In the genomic region with DNA sequence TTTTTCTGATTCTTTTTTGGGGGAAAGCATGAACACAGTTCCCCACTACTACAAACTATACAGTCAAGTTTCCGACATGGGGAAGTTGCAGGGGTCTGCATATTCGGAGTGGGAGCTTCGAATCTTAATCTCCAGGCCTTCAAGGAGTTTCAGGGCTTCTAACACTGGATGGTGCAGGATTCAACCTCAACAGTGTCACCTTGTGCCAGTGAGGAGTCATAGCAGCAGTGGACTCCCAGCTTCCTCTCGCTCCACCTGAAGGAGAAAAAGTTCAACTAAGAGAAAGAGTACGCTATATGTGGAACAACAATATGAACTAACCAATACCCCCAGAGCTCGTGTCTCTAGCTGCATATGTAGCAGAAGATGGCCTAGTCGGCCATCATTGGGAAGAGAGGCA, we compare ENCODE assay signal across 10 mouse cellular contexts. TPM values are rescaled to one million over a fixed set of nuclear protein-coding genes. Genes with fewer than 3 reads are reported as not detected.
A peak's percentile ranks its signal among the peaks of the same experiment; 100 is the strongest.
DNase-seq lines count a peak whose midpoint lies in the region; ATAC-seq and TF ChIP-seq lines count a peak whose summit lies in the region.
"Had no signal": no experiment of that assay in that cellular context is flagged by ENCODE, and none has a peak within 500 bp of the region (broad histone marks: within the 10 kb centered on the region; RNA-seq: fewer than 3 reads in every experiment).

No protein-coding gene starts in this region.

- peak; percentile 61 for DNase-seq in kidney, adult 11 months
- DNase-seq in ES-E14 (ENCODE audit: low read depth, low spot score) = no peak
- DNase-seq in naive thymus-derived CD4-positive, alpha-beta T cell, adult 2 months (ENCODE audit: low read depth) = peak; percentile 76
- DNase-seq in left cerebral cortex, adult 8-10 months (ENCODE audit: low spot score in 2 of 2) = no peak
- no peak for DNase-seq in right cerebral cortex, postnatal 25 days
- no peak for DNase-seq in hindbrain, embryonic 10.5 days (ENCODE audit: low spot score)

- H3K9ac ChIP-seq in kidney, embryonic 14.5 days (ENCODE audit: low read depth, low read length) = no peak overlapping the region
- H3K9ac ChIP-seq in ES-E14 (ENCODE audit: insufficient read depth, low read depth, low read length, poor library complexity, severe bottlenecking) = no peak overlapping the region
- H3K9ac ChIP-seq: embryonic facial prominence, embryonic 12.5 days; limb, embryonic 13.5 days had no signal

- no peak for ATAC-seq in kidney, embryonic 14.5 days (ENCODE audit: low FRiP score, low TSS enrichment)
- peak; percentile 90 for ATAC-seq in erythroid progenitor cell, adult 5-6 weeks (replicated peaks; ENCODE audit: low FRiP score, poor library complexity, severe bottlenecking)

- no peak overlapping the region for H3K4me2 ChIP-seq in kidney, embryonic 14.5 days (replicated peaks; ENCODE audit: low read depth, low read length)
- H3K4me2 ChIP-seq: embryonic facial prominence, embryonic 12.5 days; limb, embryonic 13.5 days had no signal

- in situ Hi-C loops in ES-E14 (cut with MboI; ENCODE audit: low sequenced_read_pairs in 2 of 2, unreplicated experiment in 2 of 2) = no loop called here

- 35% methylated on average over 7 of the region's 7 CpGs for WGBS in kidney, embryonic 14.5 days
- WGBS in hindbrain, embryonic 10.5 days = 40% methylated on average over 7 of the region's 7 CpGs

- no peaks in the 10 kb centered on the region for H3K36me3 ChIP-seq in kidney, embryonic 14.5 days (ENCODE audit: control insufficient read depth, insufficient read depth, low read length)
- no peaks in the 10 kb centered on the region for H3K36me3 ChIP-seq in ES-E14 (ENCODE audit: control insufficient read depth, insufficient read depth, low read length, poor library complexity, severe bottlenecking)
- no peaks in the 10 kb centered on the region for H3K36me3 ChIP-seq in hindbrain, embryonic 10.5 days
- H3K36me3 ChIP-seq: embryonic facial prominence, embryonic 12.5 days; limb, embryonic 13.5 days had no signal

- H3K4me3 ChIP-seq in kidney, embryonic 14.5 days (ENCODE audit: low read length) = no peak overlapping the region
- H3K4me3 ChIP-seq in ES-E14 (ENCODE audit: insufficient read depth in 1 of 2, low read depth in 1 of 2, low read length in 2 of 2, poor library complexity in 1 of 2, severe bottlenecking in 1 of 2) = no peak overlapping the region
- no peak overlapping the region for H3K4me3 ChIP-seq in hindbrain, embryonic 10.5 days
- H3K4me3 ChIP-seq: embryonic facial prominence, embryonic 12.5 days; limb, embryonic 13.5 days had no signal

- no peaks in the 10 kb centered on the region for H3K27me3 ChIP-seq in kidney, embryonic 14.5 days (ENCODE audit: control insufficient read depth, insufficient read depth, low read length)
- peaks cover under 1% of the 10 kb centered on the region; the same call in 1 of the 2 replicates for H3K27me3 ChIP-seq in hindbrain, embryonic 10.5 days (ENCODE audit: insufficient read depth, poor library complexity, severe bottlenecking)
- H3K27me3 ChIP-seq: embryonic facial prominence, embryonic 12.5 days had no signal

- H3K9me3 ChIP-seq in kidney, embryonic 14.5 days (ENCODE audit: control insufficient read depth, low read length) = no peaks in the 10 kb centered on the region
- H3K9me3 ChIP-seq in ES-E14 (ENCODE audit: control insufficient read depth, insufficient read depth, low read depth, low read length) = no peaks in the 10 kb centered on the region
- H3K9me3 ChIP-seq in hindbrain, embryonic 10.5 days = no peaks in the 10 kb centered on the region
- H3K9me3 ChIP-seq: embryonic facial prominence, embryonic 12.5 days; limb, embryonic 13.5 days had no signal

- H3K4me1 ChIP-seq in kidney, embryonic 14.5 days (ENCODE audit: control insufficient read depth, insufficient read depth, low read length) = no peaks in the 10 kb centered on the region
- H3K4me1 ChIP-seq in ES-E14 (ENCODE audit: control insufficient read depth in 2 of 2, insufficient read depth in 2 of 2, low read length in 2 of 2, poor library complexity in 1 of 2) = peaks cover 3 to 14% of the 10 kb centered on the region in 2 experiments; a peak in 3 of 4 replicates
- H3K4me1 ChIP-seq in hindbrain, embryonic 10.5 days (replicated peaks) = 0 out of 2 replicates have a peak, but pooled peaks cover 3% of the 10 kb centered on the region
- H3K4me1 ChIP-seq: embryonic facial prominence, embryonic 12.5 days; limb, embryonic 13.5 days had no signal

- no peak overlapping the region for H3K27ac ChIP-seq in kidney, embryonic 14.5 days (ENCODE audit: low read depth, low read length)
- no peak overlapping the region for H3K27ac ChIP-seq in ES-E14 (ENCODE audit: insufficient read depth, low read depth, low read length, poor library complexity, severe bottlenecking)
- no peak overlapping the region for H3K27ac ChIP-seq in hindbrain, embryonic 10.5 days
- H3K27ac ChIP-seq: embryonic facial prominence, embryonic 12.5 days; limb, embryonic 13.5 days had no signal

TF ChIP-seq in ES-E14, 5 proteins besides CTCF, POLR2A, EP300 and RAD21:
- TF ChIP-seq ZC3H11A (IDR thresholded peaks at IDR 0.05; ENCODE audit: borderline replicate concordance, low read depth, low read length) (peak; percentile 43; the same call in 1 of the 2 replicates), CHD2 (IDR thresholded peaks at IDR 0.05; ENCODE audit: low read depth, low read length) (no peak), MAFK (IDR thresholded peaks at IDR 0.05; ENCODE audit: insufficient read depth, low read depth, low read length) (no peak)

RNA-seq across cellular contexts. Expression of a gene that starts 7.4 kb away (rescaled TPM):
- polyA plus RNA-seq in kidney, embryonic 14.5 days (2014; fragmentation: Nextera tagmentation; extraction: Ambion mirVana) = 36.2 and 43.6 TPM in 2 replicates
- total RNA-seq in ES-E14 (2012; rRNA removed) = 59.2 and 98.6 TPM in 2 replicates
- total RNA-seq in erythroid progenitor cell, adult 5-6 weeks (2015; ENCODE audit: low replicate concordance) = 22.0 and 71.3 TPM in 2 replicates
- 41.3 and 45.0 TPM in 2 replicates for total RNA-seq in erythroid progenitor cell, adult 5-6 weeks (2017; ENCODE audit: low replicate concordance)
- 100 to 1,000 TPM; 107 to 126 (median 122) TPM for total RNA-seq in left cerebral cortex, adult 8-10 months (2022)
- 38.8 and 52.5 TPM in 2 replicates for polyA plus RNA-seq in hindbrain, embryonic 10.5 days (2016; fragmentation: Nextera tagmentation; extraction: Ambion mirVana)

RNA-seq across cellular contexts. Expression of a gene that starts 8.3 kb away (rescaled TPM):
- polyA plus RNA-seq in kidney, embryonic 14.5 days (2014; fragmentation: Nextera tagmentation; extraction: Ambion mirVana) = not detected in 2 replicates
- total RNA-seq in ES-E14 (2012; rRNA removed) = 0.13 and 0.16 TPM in 2 replicates
- not detected in 2 replicates for total RNA-seq in erythroid progenitor cell, adult 5-6 weeks (2015; ENCODE audit: low replicate concordance)
- not detected in 2 replicates for total RNA-seq in erythroid progenitor cell, adult 5-6 weeks (2017; ENCODE audit: low replicate concordance)
- total RNA-seq in left cerebral cortex, adult 8-10 months (2022) = 1 to 10 TPM; 2.3 to 3.1 (median 2.6) TPM
- 0.11 and 0.33 TPM in 2 replicates for polyA plus RNA-seq in hindbrain, embryonic 10.5 days (2016; fragmentation: Nextera tagmentation; extraction: Ambion mirVana)
- polyA plus RNA-seq: limb, embryonic 13.5 days had no signal

RNA-seq across cellular contexts. Expression of a gene that starts 8.4 kb away (rescaled TPM):
- polyA plus RNA-seq in kidney, embryonic 14.5 days (2014; fragmentation: Nextera tagmentation; extraction: Ambion mirVana) = 53.5 and 57.4 TPM in 2 replicates
- 49.9 and 53.0 TPM in 2 replicates for total RNA-seq in ES-E14 (2012; rRNA removed)
- total RNA-seq in erythroid progenitor cell, adult 5-6 weeks (2015; ENCODE audit: low replicate concordance) = 30.2 and 74.6 TPM in 2 replicates
- total RNA-seq in erythroid progenitor cell, adult 5-6 weeks (2017; ENCODE audit: low replicate concordance) = 63.1 and 81.9 TPM in 2 replicates
- total RNA-seq in left cerebral cortex, adult 8-10 months (2022) = 10 to 100 TPM; 30.1 to 35.8 (median 33.5) TPM
- 46.9 and 49.6 TPM in 2 replicates for polyA plus RNA-seq in hindbrain, embryonic 10.5 days (2016; fragmentation: Nextera tagmentation; extraction: Ambion mirVana)

RNA-seq across cellular contexts. Expression of a gene that starts 30.2 kb away (rescaled TPM):
- 12.8 and 13.8 TPM in 2 replicates for polyA plus RNA-seq in kidney, embryonic 14.5 days (2014; fragmentation: Nextera tagmentation; extraction: Ambion mirVana)
- total RNA-seq in ES-E14 (2012; rRNA removed) = 48.4 and 91.8 TPM in 2 replicates
- total RNA-seq in erythroid progenitor cell, adult 5-6 weeks (2015; ENCODE audit: low replicate concordance) = not detected in 2 replicates
- 0.26 and 0.53 TPM in 2 replicates for total RNA-seq in erythroid progenitor cell, adult 5-6 weeks (2017; ENCODE audit: low replicate concordance)
- total RNA-seq in left cerebral cortex, adult 8-10 months (2022) = 1 to 10 TPM; 1.2 to 5.7 (median 3.2) TPM
- 3.8 and 12.1 TPM in 2 replicates for polyA plus RNA-seq in hindbrain, embryonic 10.5 days (2016; fragmentation: Nextera tagmentation; extraction: Ambion mirVana)

RNA-seq across cellular contexts. Expression of a gene that starts 31.0 kb away (rescaled TPM):
- polyA plus RNA-seq in kidney, embryonic 14.5 days (2014; fragmentation: Nextera tagmentation; extraction: Ambion mirVana) = 8.3 and 9.4 TPM in 2 replicates
- total RNA-seq in ES-E14 (2012; rRNA removed) = 12.4 and 15.7 TPM in 2 replicates
- 19.8 and 34.0 TPM in 2 replicates for total RNA-seq in erythroid progenitor cell, adult 5-6 weeks (2015; ENCODE audit: low replicate concordance)
- 18.0 and 24.9 TPM in 2 replicates for total RNA-seq in erythroid progenitor cell, adult 5-6 weeks (2017; ENCODE audit: low replicate concordance)
- 10 to 100 TPM; 22.4 to 30.1 (median 23.7) TPM for total RNA-seq in left cerebral cortex, adult 8-10 months (2022)
- 17.6 and 19.5 TPM in 2 replicates for polyA plus RNA-seq in hindbrain, embryonic 10.5 days (2016; fragmentation: Nextera tagmentation; extraction: Ambion mirVana)

Comparison
In these comparisons a context has a peak if more than half of its experiments do, and no peak if none do; other contexts are left out.
1. DNase-seq: peak in kidney, adult 11 months (single experiment) and naive thymus-derived CD4-positive, alpha-beta T cell, adult 2 months (single experiment); none in ES-E14 (single experiment), left cerebral cortex, adult 8-10 months (0 of 2), right cerebral cortex, postnatal 25 days (single experiment) and hindbrain, embryonic 10.5 days (single experiment).